Mouse (Mus musculus) kidney, embryonic 14.5 days (tissue): ENCODE data around the gene Pnrc2. TPM values are rescaled to one million over a fixed set of nuclear protein-coding genes. Genes with fewer than 3 reads are reported as not detected.

ENCODE experiments used
- ATAC-seq: fragments of 200-750 bp; cut with Nextera tagmentation; 2 replicates; pipeline ENCODE4 v1.8.0; 2017; ENCODE audit warnings: moderate number of reproducible peaks, mild to moderate bottlenecking, moderate TSS enrichment, moderate library complexity; ENCODE audit not compliant: low FRiP score, low TSS enrichment
- H3K27ac ChIP-seq: fragments of 300-500 bp; sonication (generic); 2 replicates; pipeline ENCODE4 v1.5.1; 2014; ENCODE audit warnings: low read depth, mild to moderate bottlenecking, low read length, moderate library complexity, mixed read lengths
- H3K27me3 ChIP-seq: fragments of 300-500 bp; sonication (generic); 2 replicates; pipeline ENCODE4 v1.6.1; 2014; ENCODE audit warnings: mild to moderate bottlenecking, low read length; ENCODE audit not compliant: control insufficient read depth, insufficient read depth
- H3K36me3 ChIP-seq: fragments of 300-500 bp; sonication (generic); 2 replicates; pipeline ENCODE4 v1.6.1; 2014; ENCODE audit warnings: low read length, mixed read lengths; ENCODE audit not compliant: control insufficient read depth, insufficient read depth
- H3K4me1 ChIP-seq: fragments of 300-500 bp; sonication (generic); 2 replicates; pipeline ENCODE4 v1.6.1; 2014; ENCODE audit warnings: low read length, mixed read lengths; ENCODE audit not compliant: control insufficient read depth, insufficient read depth
- H3K4me2 ChIP-seq: fragments of 300-500 bp; sonication (generic); replicated peaks from 2 replicates; pipeline ENCODE4 v1.6.1; 2014; ENCODE audit warnings: low read depth, mild to moderate bottlenecking, low read length
- H3K4me3 ChIP-seq: fragments of 300-500 bp; sonication (generic); 2 replicates; pipeline ENCODE4 v1.5.1; 2014; ENCODE audit warnings: mild to moderate bottlenecking, low read length
- H3K9ac ChIP-seq: fragments of 300-500 bp; sonication (generic); 2 replicates; pipeline ENCODE4 v1.6.1; 2014; ENCODE audit warnings: low read depth, mild to moderate bottlenecking, low read length, moderate library complexity
- H3K9me3 ChIP-seq: fragments of 300-500 bp; sonication (generic); 2 replicates; pipeline ENCODE4 v1.6.1; 2016; ENCODE audit warnings: low read length; ENCODE audit not compliant: control insufficient read depth
- WGBS: fragments of 180-500 bp; shearing (Covaris S2); extraction: QIAGEN DNeasy Blood & Tissue Kit; methylation state at CpG from one replicate; pipeline ENCODE4 v1.1.7; 2014; 5-methylcytosine and 5-hydroxymethylcytosine counted together
- polyA plus RNA-seq: library from polyadenylated mRNA; unstranded; fragments of >200 nt; fragmentation: Nextera tagmentation; extraction: Ambion mirVana; gene quantifications from 2 replicates; pipeline ENCODE4 v1.2.1, GENCODE M21; 2014

The Pnrc2 gene
- polyA plus RNA-seq, 1 experiment from 2014 or later: 209 TPM

DNA sequence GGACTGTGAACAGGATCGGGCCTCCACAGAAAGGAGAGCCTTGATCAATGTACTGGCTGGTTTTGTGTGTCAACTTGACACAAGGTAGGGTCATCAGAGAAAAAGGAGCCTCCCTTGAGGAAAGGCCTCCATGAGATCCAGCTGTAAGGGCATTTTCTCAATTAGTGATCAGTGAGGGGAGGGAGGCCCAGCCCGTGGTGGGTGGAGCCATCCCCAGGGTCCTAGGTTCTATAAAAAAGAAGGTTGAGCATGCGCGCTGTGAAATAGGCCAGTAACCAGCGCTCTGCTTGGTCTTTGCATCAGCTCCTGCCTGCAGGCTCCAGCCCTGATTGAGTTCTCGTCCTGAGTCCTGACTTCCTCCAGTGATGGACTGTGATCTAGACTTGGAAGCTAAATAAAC is 10.9 kb upstream of the Pnrc2 start:
- no peak overlapping the region for H3K9ac ChIP-seq
- 48% methylated on average over 6 of the region's 6 CpGs for WGBS
- no peaks in the 10 kb centered on the region for H3K27me3 ChIP-seq
- no peaks in the 10 kb centered on the region for H3K9me3 ChIP-seq
- no peak overlapping the region for H3K4me3 ChIP-seq
- ATAC-seq: no peak
- peaks cover 4% of the 10 kb centered on the region for H3K4me1 ChIP-seq
- no peak overlapping the region for H3K27ac ChIP-seq
- no peaks in the 10 kb centered on the region for H3K36me3 ChIP-seq
- H3K4me2 ChIP-seq: no peak overlapping the region

DNA sequence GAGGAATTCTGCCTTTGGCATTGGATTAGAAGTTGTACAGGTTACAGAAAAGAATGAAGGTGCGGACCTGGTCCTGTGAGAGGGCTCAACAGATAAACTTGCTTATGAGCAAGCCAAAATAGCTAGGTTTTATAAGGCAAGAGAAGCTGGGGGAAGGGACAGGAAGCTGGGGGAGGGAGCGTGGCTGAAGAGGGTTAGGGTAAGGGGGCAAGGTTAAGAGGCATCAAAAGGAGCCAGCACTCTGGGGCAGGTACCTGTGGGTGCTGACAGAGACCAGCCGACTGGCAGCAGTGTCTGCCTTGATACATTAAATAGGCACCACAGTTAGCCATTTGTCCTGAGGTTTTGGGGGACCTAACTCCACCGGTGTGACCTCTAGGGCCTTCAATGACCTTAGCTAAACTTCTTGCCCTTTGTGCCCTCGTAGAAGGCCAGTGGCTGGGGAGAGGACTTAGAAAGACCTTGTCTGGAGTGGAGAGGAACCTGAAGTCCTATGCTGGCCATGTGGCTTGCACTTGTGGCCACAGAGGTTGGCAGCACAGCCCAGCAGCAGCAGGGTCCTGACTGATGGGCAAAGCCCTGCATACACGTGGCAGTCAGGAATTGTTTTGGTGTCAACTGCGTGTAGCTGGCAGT is 10.3 kb upstream of the Pnrc2 start:
- H3K27me3 ChIP-seq: no peaks in the 10 kb centered on the region
- H3K4me3 ChIP-seq: no peak overlapping the region
- H3K9ac ChIP-seq: no peak overlapping the region
- H3K4me2 ChIP-seq: no peak overlapping the region
- peaks cover 4% of the 10 kb centered on the region for H3K4me1 ChIP-seq
- H3K36me3 ChIP-seq: no peaks in the 10 kb centered on the region
- whole genome bisulfite sequencing: 47% methylated on average over 7 of the region's 7 CpGs
- no peaks in the 10 kb centered on the region for H3K9me3 ChIP-seq
- no peak overlapping the region for H3K27ac ChIP-seq
- ATAC-seq: no peak

DNA sequence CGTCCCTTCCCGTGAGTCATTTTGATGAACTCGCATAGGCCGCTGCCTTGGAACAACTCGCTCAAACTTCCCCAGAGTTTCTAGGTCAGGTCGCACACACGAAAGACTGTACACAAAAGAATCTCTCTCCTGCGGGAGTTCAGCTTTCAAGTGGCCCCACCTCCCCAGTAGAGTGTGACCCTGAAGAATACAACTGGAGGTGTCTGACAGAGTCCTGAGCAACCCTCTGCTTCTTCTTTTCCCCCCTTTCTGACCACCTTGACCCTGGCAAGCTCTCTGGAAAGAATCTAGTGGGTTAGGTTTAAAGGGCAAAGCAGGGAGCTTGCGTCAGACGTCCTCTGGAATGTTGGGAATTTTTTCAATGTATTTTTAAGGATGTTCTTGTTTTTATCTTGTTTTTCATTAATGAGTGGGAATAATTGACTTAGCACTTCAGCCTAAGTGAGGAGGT is 9.8 kb upstream of the Pnrc2 start:
- Histone ChIP-seq H3K9ac (no peak overlapping the region), H3K9me3 (no peaks in the 10 kb centered on the region), H3K36me3 (no peaks in the 10 kb centered on the region), H3K27me3 (no peaks in the 10 kb centered on the region), H3K4me1 (peaks cover 4% of the 10 kb centered on the region), H3K27ac (no peak overlapping the region), H3K4me3 (no peak overlapping the region), H3K4me2 (no peak overlapping the region)
- ATAC-seq: no peak
- 22% methylated on average over 10 of the region's 10 CpGs for WGBS

DNA sequence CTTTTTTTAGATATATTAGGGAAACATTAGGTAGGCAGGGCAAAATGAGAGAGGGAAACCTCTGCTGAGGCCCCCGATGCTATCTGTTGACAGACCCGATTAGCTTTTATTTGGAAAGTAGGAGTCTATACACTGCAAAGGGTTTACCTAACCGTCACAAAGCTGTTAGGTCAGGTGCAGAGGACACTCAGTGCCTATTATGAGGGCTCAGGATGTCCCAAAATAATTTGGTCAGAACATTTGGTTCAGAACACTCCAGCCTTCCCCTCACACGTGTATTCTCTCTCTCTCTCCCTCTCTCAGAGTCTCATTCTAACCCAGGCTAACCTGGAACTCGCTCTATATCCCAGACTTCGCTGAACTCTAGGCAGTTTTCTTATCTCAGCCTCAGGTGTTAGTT is 8.4 kb upstream of the Pnrc2 start:
- Histone ChIP-seq H3K4me2 (no peak overlapping the region), H3K27me3 (no peaks in the 10 kb centered on the region), H3K9me3 (no peaks in the 10 kb centered on the region), H3K4me3 (no peak overlapping the region), H3K4me1 (peaks cover 5% of the 10 kb centered on the region), H3K36me3 (no peaks in the 10 kb centered on the region), H3K27ac (no peak overlapping the region), H3K9ac (no peak overlapping the region)
- no peak for ATAC-seq
- 84% methylated on average over 6 of the region's 6 CpGs for WGBS

DNA sequence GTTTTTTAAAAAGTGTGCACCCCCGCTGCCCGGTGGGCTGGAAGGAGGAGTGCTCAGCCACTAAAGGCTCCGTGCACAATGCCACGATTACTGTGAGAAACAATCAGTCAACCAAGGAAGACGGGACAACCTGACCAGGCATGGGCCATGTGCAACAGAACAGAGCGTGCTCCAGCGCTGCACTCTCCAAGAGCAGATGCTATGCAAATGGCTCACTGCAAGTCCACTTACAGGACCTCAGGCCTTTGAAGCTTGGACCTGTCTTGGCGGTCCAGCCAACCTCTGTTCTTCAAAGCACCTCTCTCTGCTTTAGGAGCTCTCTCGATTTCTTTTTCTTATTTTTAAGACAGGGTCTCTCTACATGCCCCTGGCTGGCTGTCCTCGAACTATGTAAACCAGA is 6.9 kb upstream of the Pnrc2 start:
- H3K4me2 ChIP-seq: no peak overlapping the region
- WGBS: 71% methylated on average over 10 of the region's 10 CpGs
- no peak overlapping the region for H3K4me3 ChIP-seq
- peaks cover 18% of the 10 kb centered on the region for H3K4me1 ChIP-seq
- H3K9me3 ChIP-seq: no peaks in the 10 kb centered on the region
- ATAC-seq: no peak
- no peak overlapping the region for H3K9ac ChIP-seq
- no peaks in the 10 kb centered on the region for H3K36me3 ChIP-seq
- no peaks in the 10 kb centered on the region for H3K27me3 ChIP-seq
- no peak overlapping the region for H3K27ac ChIP-seq

DNA sequence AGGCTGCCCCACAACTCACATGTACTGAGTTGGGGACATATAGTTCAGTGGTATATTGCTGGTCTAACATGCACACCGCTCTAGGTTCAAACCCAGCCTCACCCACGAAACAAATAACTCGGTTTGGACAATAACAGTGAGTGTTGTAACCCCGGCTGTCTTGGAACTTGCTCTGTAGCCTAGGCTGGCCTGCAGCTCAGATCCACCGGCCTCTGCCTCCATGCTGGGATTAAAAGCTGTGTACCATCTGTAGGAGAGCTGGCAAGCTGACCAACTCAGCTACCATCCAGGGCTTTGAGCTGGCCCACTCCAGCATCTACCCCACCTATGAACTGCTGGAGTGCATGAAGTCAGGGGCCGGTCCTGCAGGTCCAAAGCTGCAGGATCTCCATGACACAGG is 6.4 kb upstream of the Pnrc2 start:
- H3K4me2 ChIP-seq: no peak overlapping the region
- no peak for ATAC-seq
- no peaks in the 10 kb centered on the region for H3K36me3 ChIP-seq
- no peak overlapping the region for H3K4me3 ChIP-seq
- H3K27ac ChIP-seq: no peak overlapping the region
- no peaks in the 10 kb centered on the region for H3K9me3 ChIP-seq
- H3K27me3 ChIP-seq: no peaks in the 10 kb centered on the region
- WGBS: 93% methylated on average over 6 of the region's 6 CpGs
- H3K9ac ChIP-seq: no peak overlapping the region
- peaks cover 22% of the 10 kb centered on the region for H3K4me1 ChIP-seq

DNA sequence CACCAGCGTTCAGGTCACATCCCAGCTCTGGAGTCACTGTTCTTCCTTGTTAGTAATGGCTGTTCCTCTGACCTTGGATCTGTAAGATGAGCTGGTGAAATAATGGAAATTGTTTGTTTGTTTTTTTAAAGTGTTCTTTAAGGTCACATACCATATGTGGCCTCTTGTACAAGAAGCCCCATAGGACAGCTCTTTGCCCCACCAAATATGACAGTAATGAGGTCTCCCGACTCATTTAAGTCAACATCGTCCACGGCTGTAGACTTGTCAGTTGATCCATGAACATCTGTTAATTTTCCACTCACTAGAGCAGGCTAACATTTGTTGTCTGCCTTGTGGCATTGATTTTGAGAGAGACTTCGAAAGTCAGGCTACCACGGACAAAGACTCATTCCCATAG is 5.4 kb upstream of the Pnrc2 start:
- Histone ChIP-seq H3K36me3 (no peaks in the 10 kb centered on the region), H3K4me1 (peaks cover 29% of the 10 kb centered on the region), H3K4me3 (no peak overlapping the region), H3K9me3 (no peaks in the 10 kb centered on the region), H3K4me2 (no peak overlapping the region), H3K9ac (no peak overlapping the region), H3K27me3 (no peaks in the 10 kb centered on the region), H3K27ac (no peak overlapping the region)
- 78% methylated on average over 6 of the region's 6 CpGs for WGBS
- no peak for ATAC-seq

DNA sequence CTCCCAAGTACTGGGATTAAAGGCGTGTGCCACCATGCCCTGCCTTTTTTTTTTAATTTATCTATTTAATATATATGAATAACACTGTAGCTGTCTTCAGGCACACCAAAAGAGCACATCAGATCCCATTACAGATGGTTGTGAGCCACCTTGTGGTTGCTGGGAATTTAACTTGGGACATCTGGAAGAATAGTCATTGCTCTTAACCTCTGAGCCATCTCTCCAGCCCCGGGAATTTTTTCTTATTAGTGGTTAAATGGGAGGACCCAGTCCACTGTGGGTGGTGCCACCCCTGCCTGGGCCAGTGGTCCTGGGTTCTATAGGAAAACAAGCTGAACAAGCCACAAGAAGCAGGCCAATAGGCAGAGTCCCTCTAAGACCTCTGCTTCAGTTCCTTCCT is 4.1 kb upstream of the Pnrc2 start:
- WGBS: 58% methylated on average over 2 of the region's 2 CpGs
- H3K27ac ChIP-seq: no peak overlapping the region
- H3K4me1 ChIP-seq: peaks cover 26% of the 10 kb centered on the region
- H3K4me3 ChIP-seq: no peak overlapping the region
- H3K27me3 ChIP-seq: no peaks in the 10 kb centered on the region
- ATAC-seq: no peak
- no peaks in the 10 kb centered on the region for H3K9me3 ChIP-seq
- no peak overlapping the region for H3K9ac ChIP-seq
- no peaks in the 10 kb centered on the region; the same call in 1 of the 2 replicates for H3K36me3 ChIP-seq
- H3K4me2 ChIP-seq: no peak overlapping the region

DNA sequence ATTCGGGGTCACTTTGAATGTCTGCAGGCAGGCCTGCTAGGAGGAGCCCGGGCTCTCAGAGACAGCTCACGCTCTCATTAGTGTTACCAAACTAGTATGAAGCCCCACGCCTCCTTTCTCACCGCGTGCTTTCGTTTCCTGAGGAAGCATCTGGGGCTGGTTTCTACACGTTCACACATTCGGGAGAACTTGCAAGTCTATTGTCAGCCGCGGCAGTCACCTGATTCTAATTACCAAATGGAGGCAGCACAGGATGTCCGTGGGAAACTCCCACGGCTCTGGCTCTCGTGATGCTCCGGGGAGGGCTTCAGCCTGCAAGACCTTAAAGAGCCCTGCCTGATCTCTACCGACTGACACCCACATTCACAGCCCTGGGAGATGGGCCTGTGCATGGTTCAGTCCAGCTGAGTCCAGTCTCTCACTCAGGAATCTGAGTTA is 3.0 kb upstream of the Pnrc2 start:
- no peaks in the 10 kb centered on the region for H3K27me3 ChIP-seq
- H3K9ac ChIP-seq: peak overlapping the region; percentile 45
- peak overlapping the region; percentile 38 for H3K4me2 ChIP-seq
- peak overlapping the region; percentile 14 for H3K4me3 ChIP-seq
- no peaks in the 10 kb centered on the region for H3K9me3 ChIP-seq
- WGBS: under 1% methylated on average over 16 of the region's 16 CpGs
- H3K36me3 ChIP-seq: peaks cover 11% of the 10 kb centered on the region
- H3K4me1 ChIP-seq: peaks cover 32% of the 10 kb centered on the region
- H3K27ac ChIP-seq: peak overlapping the region; percentile 84
- no peak for ATAC-seq
